Mouse (Mus musculus): ENCODE results near the gene Gramd1c.

- TF ChIP-seq CTCF (IDR thresholded peaks at IDR 0.05; ENCODE audit: borderline replicate concordance, control insufficient read depth, extremely low read depth, insufficient read depth, low read length, poor library complexity) (no peak), POLR2A (IDR thresholded peaks at IDR 0.05; ENCODE audit: control insufficient read depth, extremely low read depth, insufficient read depth, low read length, poor library complexity) (no peak)
These were observed 61.1 kb downstream of the Gramd1c start for GRCm38 (mm10) chr16:44002086-44002485.
